Mouse (Mus musculus) liver, embryonic 11.5 days (tissue): ENCODE data around the gene Car14. TPM values are rescaled to one million over a fixed set of nuclear protein-coding genes. Genes with fewer than 3 reads are reported as not detected.

Source experiments
- polyA plus RNA-seq: library from polyadenylated mRNA; unstranded; fragments of >200 nt; fragmentation: Nextera tagmentation; extraction: Ambion mirVana; gene quantifications from 2 replicates; pipeline ENCODE4 v1.2.1, GENCODE M21; 2014

Gene Car14
- polyA plus RNA-seq, 1 experiment from 2014 or later, result 27.4 TPM

Other genes with a start within 250 kb of the Car14 start
- 52.2 and 57.7 TPM in 2 replicates for gene Mcl1, start 245.9 kb downstream of the Car14 start, polyA plus RNA-seq
- 0.38 and 1.2 TPM in 2 replicates for gene Adamtsl4, start 216.8 kb downstream of the Car14 start, polyA plus RNA-seq
- gene Ecm1, start 165.1 kb downstream of the Car14 start, polyA plus RNA-seq, result 30.4 and 31.7 TPM in 2 replicates
- gene Tars2, start 144.5 kb downstream of the Car14 start, polyA plus RNA-seq, result 97.9 and 102 TPM in 2 replicates
- 18.8 and 18.9 TPM in 2 replicates for gene Rprd2, start 85.8 kb downstream of the Car14 start, polyA plus RNA-seq
- gene Prpf3, start 48.8 kb downstream of the Car14 start, polyA plus RNA-seq, result 68.0 and 68.4 TPM in 2 replicates
- gene Mrps21, start 33.2 kb downstream of the Car14 start, polyA plus RNA-seq, result 311 and 340 TPM in 2 replicates
- gene Ciart, start 22.4 kb downstream of the Car14 start, polyA plus RNA-seq, result 7.9 and 8.1 TPM in 2 replicates
- gene BC028528, start 12.7 kb downstream of the Car14 start, polyA plus RNA-seq, result 9.5 and 13.5 TPM in 2 replicates
- gene Aph1a, start 10.7 kb downstream of the Car14 start, polyA plus RNA-seq, result 34.3 and 35.1 TPM in 2 replicates
- gene Anp32e, start 24.6 kb upstream of the Car14 start, polyA plus RNA-seq, result 110 TPM in 2 replicates
- gene Plekho1, start 91.3 kb upstream of the Car14 start, polyA plus RNA-seq, result 21.6 and 22.9 TPM in 2 replicates
- gene Vps45, start 153.8 kb upstream of the Car14 start, polyA plus RNA-seq, result 17.4 and 18.5 TPM in 2 replicates
- 7.1 and 7.9 TPM in 2 replicates for gene Otud7b, start 199.8 kb upstream of the Car14 start, polyA plus RNA-seq